Mouse (Mus musculus) layer of hippocampus, postnatal 14 days (tissue): Measurements from ENCODE around the gene Mrpl20. TPM values are rescaled to one million over a fixed set of nuclear protein-coding genes. Genes with fewer than 3 reads are reported as not detected.

ENCODE experiments used
- DNase-seq, 2 experiments: peaks; one replicate each; pipeline ENCODE4 v3.0.0; 2021 to 2022; ENCODE audit warnings: low spot score in 2 of 2, mixed read lengths in 1 of 2
- long read RNA-seq, 2 experiments: library from polyadenylated mRNA; stranded (forward); transcript quantifications; one replicate each; pipeline ENCODE4 v2.0.0; 2021
- total RNA-seq, 2 experiments: library from RNA; stranded (reverse); gene quantifications; 2 replicates each; pipeline ENCODE4 v1.2.3; 2021

Mrpl20 gene
- 100 to 1,000 TPM; 105 to 109 TPM for total RNA-seq
- long read RNA-seq, experiment 1, transcript Mrpl20-201 (4 exons, 764 nt) = major isoform, 75 of 79 reads
- long read RNA-seq, experiment 1, partial matches to known transcripts = 3 of 79 reads
- long read RNA-seq, experiment 1, other reads (novel, unspliced or antisense) = 0 of 79 reads
- long read RNA-seq, experiment 2, transcript Mrpl20-201 (4 exons, 764 nt) = major isoform, 153 of 165 reads
- long read RNA-seq, experiment 2, partial matches to known transcripts = 0 of 165 reads
- long read RNA-seq, experiment 2, other reads (novel, unspliced or antisense) = 10 of 165 reads

DNA sequence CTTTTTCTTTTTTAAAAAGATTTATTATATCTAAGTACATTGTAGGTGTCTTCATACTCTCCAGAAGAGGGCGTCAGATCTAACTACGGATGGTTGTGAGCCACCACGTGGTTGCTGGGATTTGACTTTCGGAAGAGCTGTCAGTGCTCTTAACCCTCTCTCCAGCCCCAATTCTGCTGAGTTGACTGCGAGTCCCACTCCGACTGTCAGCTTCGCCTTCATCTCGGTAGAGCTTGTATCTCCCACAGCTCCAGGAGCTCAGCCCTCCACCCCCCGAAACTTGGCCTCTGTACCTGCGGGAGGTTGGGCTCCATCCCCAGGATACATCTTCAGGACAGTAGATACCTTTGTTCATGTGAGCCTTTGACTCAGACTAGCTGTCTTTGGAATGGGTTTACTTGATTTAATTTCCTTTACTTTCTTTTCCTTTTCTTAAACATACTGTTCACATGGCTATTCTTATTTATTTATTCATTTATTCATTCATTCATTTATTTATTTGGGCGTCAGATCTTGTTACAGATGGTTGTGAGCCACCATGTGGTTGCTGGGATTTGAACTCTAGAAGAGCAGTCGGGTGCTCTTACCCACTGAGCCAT lies at the start of gene Mrpl20:
Mrpl20 (plus strand) TSS at position 138 of the 599 bp plus-strand sequence.
- no peak for DNase-seq

DNA sequence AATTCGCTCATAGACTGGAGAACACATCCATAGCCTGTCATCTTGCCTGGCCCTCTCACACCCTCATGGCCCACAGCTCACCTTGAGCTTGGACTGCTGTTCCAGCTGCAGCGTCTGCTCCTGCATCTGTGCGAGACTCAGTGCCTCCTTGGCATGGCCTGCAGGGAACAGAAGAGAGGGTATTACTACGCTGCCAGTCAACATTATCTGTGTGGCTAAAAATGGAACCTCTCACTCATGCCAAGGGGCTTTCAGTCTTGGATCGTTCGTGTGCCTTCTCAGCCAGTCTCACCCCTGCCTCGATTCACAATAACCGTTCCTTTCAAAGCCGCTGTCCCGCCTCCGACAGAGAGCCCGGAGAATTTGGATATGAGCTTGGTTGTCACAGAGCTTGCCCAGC lies 45.7 kb upstream of the Mrpl20 start:
- no peak for DNase-seq

DNA sequence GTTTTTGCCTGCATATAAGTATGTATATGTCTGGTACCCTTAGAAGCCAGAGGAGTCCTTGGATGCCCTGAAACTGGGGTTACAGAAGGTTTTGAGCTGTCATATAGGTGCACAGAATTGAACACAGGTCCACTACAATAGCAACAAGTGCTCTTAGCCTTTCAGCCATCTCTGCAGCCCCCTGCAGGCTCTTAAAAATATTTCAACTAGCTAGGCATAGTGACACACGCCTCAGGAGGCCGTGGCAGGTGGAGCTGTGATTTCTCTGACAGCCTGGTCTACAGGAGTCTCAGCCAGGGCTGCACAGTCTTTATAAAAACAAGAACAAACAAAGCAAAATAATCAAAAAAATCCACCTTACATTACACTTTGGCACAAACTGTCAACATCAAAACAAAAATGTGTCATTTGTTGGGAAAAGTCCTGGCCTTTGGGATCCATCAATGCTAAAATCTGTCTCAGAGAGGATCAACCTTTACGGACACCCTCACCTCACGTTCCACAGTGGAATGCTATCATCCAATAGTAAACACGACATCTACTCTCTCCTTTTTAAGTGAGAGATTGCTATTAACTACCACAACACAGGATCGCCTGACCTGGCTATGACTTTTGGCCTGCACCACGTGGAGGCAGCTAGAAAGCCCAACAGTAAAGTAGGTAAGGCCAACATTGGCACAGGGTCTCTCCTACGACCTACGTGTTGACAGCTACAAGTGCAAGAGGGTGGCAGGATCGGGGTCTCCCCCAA lies 42.6 kb upstream of the Mrpl20 start:
- DNase-seq = no peak

DNA sequence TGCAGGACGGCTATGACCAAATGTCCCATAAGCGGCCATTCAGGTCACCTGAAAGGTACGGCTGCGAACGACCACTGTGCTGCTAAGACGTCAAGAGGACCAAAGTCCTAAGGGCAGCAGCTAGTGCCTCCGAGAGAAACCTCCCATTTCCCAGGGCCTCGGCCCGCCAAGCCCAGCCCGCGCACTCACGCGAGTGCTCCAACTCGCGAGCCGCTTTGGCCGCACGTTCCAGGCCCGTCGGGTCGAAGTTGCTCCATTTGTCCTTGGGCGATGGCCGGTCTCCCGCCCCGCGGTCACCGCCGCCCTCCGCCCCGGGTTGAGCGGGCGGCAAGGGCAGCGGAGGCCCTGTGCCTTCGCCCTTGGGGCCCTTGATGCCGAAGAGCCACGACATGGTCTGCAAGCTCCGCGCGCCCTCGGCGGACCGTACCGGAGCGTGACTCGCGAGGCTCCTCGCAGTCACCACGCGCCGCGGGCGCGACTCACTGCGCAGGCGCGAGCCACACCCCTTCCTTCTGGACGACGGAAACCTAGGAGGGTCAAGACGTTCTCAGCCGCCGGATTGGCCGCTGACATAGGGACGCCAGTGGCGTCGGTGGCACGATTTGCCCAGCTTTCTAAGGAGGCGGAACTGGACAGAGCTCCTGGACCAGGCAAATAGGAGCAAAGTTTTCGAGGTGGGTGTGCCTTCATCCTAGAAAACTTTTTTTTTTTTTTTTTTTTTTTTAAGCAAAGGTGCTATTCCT lies 41.9 kb upstream of the Mrpl20 start, which contains the start of gene Atad3a:
Atad3a (minus strand) TSS at position 481 of the 743 bp plus-strand sequence.
- peak; percentile 96 to 98 for DNase-seq

DNA sequence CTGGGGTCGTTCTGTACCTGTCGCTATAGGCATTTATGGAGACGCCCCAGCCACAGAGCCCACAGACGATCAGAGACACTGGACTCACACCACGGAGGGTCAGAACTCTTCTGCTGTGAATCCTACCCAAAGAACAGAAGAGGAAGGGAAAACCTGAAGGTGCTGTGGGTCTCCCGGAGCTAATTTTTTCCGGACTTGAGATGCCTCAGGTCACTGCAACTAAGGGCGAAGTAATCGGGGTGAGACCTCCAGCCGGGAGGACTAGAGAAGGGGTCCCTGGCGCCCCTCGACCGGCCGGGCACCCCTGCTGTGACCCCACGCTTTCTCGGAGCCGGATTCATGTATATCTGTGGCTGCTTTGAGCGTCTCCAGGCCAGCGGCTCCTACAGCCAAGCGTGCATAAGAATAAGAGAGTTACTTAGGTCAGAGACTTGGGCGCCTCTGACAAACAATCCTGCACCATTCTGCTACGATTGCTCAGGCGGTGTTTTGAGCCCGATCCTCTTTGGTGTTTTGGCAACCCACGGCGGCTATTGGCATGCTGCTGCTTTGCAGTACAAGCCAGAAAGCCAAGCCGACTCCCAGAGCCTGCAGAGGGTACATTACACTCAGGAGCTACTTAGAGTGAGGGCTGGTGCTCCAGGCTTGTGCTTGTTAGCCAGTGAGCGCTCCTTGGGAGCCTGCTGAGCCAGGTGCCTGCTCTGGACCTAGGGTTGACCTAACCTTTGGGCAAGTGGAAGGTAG lies 41.1 kb upstream of the Mrpl20 start:
- no peak for DNase-seq

DNA sequence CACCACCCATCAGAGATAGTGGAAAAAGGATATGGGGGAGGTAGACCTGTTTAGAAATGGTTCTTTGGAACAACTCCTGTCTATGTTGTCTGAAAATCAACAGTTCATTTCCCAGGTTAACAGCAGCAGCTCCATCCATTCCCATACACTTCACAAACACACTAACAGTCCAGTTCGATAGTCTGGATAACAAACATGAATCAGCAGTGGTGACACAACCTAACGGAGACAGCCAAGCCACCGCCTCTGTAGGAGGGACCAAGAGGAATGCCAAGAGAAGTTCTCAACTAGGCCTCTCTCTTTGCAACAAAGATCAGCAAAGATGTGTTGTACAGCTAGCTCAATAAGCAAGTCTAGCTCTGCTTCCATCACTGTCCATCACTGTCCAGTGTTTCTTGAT lies 40.3 kb upstream of the Mrpl20 start:
- no peak for DNase-seq

DNA sequence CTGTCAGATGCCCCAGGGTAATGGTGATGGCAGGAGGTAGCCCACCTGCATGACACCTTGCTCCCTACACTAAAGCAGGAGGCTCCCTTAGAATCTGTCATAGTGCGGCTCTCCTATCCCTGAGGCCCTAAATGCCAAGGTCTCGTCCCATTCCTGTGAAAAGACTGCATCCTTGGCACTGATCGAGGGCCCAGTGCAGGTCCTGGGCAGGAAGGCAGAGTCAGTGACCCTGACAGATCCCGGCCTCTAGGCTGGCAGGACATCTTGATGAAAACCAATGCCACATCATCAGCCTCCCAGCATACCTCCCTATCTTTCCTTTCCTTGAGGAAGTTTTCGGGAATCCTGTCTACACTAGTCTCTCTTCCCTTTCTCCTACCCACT lies 33.2 kb upstream of the Mrpl20 start:
- DNase-seq = no peak

DNA sequence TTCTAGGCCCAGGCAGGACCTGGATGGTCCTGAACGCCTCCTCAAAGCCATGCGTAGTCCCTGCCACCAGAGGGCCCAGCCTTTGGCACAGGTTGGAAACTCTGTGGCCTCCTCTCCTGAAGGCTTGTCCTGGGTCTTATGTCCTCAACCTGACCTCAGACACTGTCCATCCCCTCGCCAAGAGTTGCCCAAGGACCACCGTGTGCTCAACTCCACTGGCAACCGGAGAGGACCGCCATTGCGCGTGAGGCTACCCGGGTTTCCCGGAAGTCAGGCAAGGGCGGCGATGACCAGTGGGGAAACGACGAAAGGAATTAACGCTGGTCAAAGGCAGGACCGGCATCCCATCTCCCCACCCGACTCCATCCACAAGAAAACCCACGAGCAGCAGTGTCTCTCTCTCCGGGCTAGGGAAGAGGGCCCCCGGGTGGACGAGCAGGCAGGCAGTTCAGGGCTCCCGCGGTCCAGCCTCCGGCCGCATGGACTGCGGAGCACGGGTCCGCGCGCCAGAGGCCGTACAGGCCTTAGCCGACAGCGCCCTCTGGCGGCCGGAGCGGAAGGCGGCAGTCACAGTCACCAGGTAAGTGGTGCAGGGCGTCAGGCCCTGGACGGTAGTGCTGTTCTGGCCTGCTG lies 32.7 kb upstream of the Mrpl20 start:
- DNase-seq = peak; percentile 88 to 92

DNA sequence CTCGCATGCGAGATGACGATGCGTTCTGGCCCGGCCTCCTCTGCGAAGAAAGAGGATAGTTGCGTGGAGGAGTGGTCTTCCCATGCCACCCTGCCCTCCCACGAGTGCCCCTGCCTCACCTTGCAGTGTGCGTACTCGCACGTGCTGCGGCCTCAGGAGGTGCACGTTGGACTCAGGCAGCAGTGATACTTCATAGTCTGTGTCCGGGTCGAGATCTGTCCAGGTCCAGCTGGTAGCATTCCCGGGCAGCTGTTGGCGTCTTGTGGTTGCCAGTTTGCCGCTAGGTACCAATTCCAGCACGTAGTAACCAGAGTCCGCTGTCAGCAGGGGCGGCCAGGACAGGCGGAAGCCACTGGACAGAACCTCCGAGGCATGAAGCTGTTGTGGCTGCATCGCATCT lies 32.1 kb upstream of the Mrpl20 start:
- DNase-seq = no peak

DNA sequence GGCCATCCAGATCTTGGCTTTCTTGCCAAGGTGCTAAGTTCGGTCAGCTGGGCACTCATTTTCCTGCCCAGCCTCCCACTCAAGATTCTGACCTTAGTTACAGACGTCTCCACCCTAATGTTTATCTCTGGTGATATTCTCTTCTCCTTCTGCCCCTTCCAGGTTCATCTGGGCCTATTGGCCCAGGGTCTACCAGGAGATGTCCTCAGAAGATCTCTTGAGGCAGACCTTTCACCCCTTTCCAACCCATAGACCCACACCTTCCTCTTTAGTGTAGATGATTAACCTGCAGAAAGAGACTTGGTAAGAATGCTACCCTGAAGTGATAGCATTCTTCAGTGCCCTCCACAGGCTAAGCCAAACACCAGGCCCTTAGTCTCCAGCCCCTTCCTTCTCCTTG lies 31.0 kb upstream of the Mrpl20 start:
- no peak for DNase-seq

DNA sequence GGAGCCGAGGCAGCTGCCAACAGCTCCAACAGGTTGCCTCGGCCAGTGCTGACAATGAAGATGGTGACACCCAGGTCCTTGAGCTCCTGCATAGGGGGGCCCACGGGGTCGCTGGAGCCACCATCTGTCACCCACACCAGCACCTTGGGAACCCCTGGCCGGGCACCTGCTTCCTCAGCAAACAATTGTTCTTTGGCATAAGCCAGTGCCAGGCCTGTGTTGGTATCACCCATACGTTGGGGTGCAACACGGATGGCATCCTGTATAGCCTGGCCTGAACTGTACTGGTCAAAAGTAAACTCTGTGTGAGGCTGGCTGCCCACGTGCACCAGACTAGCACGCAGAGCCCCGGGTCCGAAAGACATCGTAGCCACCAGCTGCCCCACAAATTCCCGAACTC lies 29.9 kb upstream of the Mrpl20 start:
- no peak for DNase-seq

DNA sequence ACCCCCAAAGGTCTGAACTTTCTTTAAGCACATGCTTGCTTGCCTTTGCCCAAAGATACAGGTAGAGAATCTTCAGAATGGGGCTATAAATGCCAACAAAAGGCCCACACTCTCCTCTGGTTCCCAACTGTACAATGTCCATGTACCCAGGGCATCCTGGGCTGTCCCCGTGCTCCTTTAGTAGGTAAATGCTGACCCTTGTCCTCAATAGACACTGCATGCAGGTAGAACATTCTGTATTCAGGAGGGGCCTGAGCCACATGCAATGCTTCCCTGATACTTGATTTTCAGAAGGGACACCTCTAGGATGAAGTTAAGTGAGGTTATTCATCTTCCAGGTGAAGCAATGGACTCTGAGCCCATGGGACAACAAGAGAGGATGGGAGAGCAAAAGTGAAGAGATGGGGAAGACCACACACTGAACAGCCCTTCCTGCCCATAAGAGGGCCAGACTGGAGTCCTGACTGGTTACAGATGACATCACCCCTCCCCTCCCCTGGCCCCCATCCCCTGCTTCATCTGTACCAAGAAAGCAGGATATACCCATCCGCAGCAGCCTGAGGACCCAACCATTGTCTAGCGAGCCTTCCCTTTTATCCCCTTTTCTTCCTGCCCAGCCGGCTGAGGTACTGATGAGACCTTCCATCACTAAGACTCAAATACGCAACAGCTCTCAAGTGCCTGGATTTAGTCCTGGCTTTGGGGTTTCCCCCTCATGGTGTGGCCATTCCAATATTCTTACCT lies 29.2 kb upstream of the Mrpl20 start:
- DNase-seq = no peak

DNA sequence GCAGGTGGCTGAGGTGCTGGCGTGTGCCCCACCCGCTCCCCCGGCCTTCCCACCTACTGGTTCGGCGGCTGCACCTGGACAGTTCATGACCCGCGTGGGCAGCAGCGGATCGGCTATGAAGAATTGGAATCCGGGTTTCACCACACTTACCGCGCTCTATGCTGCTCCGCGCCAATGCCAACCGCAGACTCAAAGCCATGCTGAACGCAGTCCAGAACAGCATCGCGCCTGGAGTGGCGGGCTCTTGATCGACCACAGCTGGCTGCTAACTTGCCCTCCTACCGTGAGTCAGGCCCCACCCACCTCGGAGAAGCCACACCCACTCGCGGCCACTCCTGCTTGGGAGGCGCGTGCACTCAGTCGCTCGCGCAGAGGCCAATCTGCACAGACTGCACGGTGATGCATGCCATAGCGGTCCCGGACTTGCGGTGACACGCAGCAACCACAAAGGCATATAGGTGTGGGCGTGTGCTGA lies 28.4 kb upstream of the Mrpl20 start, which contains the start of gene Vwa1:
Vwa1 (minus strand) TSS at position 419 of the 475 bp plus-strand sequence.
- peak; percentile 72 to 80 for DNase-seq

DNA sequence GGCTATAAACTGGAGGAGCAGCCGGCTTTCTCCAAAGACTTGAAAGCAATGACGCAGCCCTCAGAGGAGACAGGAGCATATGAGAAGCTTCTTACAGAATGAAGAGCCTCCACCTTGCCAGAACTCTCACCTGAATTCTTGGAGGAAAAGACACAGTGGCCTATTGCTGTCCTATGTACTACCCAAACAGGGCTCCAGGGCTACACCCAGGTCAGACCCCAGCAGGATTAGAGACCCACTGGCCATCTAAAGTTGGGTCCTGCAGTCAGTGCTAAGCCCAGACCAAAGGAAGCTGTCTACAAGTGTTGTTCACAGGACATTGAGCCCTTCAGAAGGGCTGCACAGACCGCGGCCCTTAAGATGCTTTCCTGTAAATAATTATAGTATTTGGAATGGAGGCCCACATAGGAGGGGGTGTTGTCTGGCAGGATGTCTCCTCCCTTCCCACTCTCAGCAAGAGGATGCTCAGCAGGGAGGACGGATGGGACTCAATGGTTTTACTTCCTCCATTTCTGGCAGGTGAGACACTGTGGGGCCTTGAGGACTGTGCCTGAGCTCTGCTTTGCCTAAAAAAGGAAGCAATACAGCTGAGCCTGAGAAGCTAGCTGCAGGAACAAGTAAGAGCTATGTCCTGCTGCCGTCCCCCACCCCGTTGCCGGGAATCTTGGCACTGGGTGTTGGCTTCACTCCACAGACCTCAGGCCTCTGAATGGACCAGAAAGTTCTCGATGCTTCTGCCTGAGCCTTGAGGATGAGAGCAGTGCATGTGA lies 27.5 kb upstream of the Mrpl20 start:
- peak; percentile 58 to 77 for DNase-seq

DNA sequence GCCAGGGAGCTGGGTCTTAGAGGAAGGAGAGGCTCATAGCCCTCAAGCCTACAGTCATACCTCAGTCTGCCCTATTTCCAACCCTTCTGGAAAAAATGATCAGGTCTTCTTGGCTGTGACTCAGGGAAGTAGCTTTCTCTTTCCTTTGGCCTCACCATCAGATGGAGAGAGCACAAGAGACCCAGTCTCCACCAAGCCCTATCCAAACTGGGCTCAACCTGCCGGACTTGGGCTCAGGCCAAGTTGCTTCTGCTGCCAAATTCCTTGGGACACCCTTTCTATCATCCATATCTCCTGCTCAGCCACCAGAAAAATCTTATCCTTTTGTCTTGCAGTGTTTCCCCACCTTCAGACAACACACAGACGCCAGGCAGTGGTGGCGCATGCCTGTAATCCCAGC lies 26.8 kb upstream of the Mrpl20 start:
- no peak for DNase-seq

DNA sequence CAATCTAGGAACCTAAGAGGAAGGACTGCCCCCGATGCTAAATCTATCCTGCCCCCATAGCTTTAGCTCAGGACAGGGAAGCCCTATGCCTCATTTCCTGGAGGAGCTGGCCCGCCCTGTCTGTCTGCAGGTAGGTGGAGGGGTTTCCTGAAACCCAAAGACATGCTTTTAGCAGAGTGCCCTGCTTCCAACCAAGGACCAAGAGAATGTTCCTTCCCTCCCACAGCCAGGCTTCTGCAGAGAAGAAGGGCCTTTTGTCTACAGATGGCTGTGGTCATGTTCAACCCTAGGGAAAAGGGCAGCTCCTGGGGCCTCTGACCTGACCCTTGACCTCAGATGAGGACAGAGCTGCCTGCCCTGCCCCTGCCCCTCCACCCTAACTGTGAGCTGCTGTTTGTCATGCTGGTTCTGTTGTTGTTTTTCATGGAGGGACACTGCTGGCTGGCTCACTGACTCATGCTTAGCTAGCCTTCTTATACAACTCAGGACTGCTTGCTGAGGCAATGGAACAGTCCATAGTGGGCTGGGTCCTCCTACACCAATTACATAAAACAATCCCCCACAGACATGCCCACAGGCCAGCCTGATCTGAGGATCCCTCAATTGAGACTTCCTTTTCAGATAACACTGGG lies 25.9 kb upstream of the Mrpl20 start:
- DNase-seq = no peak

DNA sequence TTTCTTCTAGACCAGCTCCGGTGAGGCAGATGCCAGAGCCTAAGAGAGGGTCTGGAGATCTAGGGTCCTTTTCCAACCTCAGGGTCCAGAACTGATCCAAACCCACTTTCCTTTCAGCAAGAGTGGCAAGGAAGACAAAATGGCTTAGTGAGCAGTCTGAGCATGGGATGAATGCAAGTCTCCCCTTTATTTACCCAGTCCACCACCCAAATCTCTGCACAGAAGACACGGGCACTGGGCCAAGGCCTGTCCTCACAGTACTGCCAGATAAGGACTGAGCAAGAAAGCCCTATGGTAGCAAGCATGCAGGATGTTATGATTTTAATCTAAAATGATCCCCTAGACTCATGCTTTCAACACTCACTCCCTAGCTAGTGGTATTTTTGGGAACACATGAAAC lies 24.9 kb upstream of the Mrpl20 start:
- DNase-seq = no peak

DNA sequence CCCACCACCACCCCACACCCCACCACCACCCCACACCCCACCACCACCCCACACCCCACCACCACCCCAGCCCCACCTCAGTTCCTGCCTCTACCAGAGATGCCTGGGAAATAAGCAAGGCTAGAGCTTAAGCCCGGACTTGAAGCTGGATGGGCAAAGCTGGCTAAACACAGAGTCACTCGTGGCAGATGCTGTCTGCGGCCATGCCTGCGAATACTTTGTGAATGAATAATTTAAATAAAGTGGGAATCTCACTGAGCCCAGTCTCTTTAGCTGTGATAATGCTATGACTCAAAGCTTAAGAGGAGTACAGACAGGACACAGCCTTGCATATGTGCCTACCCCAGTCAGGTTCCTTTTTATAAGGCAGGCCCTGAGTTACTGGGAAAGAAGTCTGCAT lies 23.2 kb upstream of the Mrpl20 start:
- DNase-seq = no peak
